Mouse (Mus musculus) gastrocnemius, adult 8-10 months (tissue): ENCODE measurements around the gene Cys1. TPM values are rescaled to one million over a fixed set of nuclear protein-coding genes. Genes with fewer than 3 reads are reported as not detected.
"Not testable (repeated sequence)": the region's sequence is repeated elsewhere in the genome, so short reads cannot be mapped to it uniquely, and the experiment has no call there.

Experiments used
- DNase-seq, 2 experiments: peaks; one replicate each; pipeline ENCODE4 v3.0.0; 2022; ENCODE audit warnings: low spot score in 2 of 2
- total RNA-seq, 4 experiments: library from RNA; stranded (reverse); gene quantifications; 2 replicates each; pipeline ENCODE4 v1.2.4; 2022

Gene Cys1
- total RNA-seq, 4 experiments from 2014 or later: 1.9 to 3.4 (median 2.9) TPM

DNA sequence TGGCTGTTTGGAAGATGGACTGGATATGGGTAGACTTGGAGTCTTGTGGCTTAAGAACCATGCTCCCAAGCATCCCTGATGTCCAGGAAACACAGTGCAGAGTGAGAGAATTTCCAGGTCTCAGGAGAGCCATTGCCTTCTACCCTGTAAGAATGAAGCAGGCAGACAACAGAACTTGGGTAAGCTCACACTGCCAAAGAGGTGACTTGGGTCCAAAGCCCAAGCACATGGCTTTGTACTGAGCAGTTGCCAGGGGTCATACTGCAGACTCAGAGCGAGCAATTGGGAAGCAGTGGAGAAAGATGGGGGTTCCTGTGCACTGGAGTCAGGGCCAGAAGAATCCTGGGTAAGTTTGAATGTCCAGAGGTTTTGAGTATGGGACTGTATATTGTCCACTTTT, 33.5 kb downstream of the Cys1 start:
- no peak for DNase-seq

DNA sequence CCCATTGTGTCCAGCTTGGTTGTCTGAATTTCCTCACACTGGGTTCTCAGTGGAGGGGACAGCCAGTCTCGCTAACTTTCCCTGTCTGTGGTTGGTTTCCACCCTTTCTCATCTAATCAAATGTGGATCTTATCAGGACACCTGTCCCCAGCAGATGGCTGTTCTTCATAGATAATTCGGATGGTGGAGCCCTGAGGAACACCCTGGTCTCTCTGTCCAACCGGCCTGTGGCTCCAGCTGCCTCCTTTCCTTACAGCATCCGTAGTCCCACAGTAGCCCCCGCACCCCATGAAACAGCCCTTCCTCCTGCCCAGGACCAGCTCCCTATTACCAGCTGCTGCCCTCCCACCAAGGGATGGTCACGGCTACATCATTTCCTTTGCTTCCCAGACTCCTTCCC, 35.7 kb downstream of the Cys1 start:
- no peak for DNase-seq

DNA sequence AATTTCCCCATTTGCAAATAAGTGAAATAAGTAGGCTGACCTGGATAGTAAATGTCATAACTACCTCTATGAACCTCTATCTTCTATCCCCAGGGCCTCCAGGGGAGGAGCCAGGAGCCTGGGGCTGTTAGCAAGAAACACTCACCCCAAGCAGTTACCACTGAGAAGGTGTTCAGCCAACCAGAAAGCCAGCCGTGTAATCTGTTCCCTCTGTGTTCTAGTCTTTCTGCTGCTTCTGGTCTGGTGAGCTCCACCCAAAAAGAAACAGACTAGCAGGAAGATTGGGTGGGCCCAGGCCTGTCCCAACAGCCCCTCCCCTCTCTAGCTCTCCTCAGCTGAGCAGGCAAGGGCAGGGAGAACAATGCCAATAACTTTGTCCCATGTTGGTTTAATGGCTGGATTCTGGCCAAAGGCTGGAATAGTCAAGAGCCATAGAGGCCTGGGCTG, 37.5 kb downstream of the Cys1 start:
- DNase-seq: no peak

DNA sequence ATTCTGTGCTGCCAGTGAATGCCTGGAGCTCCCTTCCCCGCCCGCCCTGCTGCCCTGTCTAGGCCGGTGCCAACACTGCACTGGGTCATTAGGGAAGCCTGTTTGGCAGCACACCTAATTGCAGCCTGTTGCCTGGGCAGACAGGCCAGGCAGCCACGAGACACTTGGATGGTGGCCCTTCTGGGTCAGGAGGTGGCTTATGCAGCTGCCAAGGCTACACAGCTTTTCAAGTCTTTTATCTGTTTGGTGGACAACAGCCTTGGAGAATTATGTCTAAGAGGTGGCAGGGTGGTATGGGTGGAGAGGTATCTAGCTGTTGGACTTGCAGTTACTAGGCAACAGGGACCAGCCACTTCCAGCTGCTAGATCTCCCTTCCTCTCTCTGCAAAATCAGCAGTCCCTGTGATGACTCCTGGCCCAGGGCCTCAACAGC, 39.2 kb downstream of the Cys1 start:
- peak in 1 of 2 experiments; percentile 38 for DNase-seq

DNA sequence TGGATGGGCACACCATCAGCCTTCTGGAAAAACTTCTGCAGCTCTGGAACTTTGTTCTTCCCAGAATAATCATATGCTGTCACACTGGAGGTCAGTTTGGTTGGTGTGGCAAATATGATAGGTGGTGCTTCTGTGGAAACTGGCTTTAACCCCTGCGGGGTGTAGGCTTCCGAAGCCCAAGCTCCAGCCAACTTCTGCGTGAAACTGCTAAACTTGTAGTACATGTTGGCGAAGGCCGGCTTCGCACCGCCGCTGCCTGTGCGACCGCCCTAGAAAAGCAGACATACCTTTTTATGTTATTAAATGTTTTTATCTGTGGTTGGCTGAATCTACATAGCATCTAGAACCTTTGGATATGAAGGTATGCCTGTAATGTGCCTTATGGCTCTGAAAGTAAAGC, 42.8 kb downstream of the Cys1 start:
- DNase-seq: not testable (repeated sequence)

DNA sequence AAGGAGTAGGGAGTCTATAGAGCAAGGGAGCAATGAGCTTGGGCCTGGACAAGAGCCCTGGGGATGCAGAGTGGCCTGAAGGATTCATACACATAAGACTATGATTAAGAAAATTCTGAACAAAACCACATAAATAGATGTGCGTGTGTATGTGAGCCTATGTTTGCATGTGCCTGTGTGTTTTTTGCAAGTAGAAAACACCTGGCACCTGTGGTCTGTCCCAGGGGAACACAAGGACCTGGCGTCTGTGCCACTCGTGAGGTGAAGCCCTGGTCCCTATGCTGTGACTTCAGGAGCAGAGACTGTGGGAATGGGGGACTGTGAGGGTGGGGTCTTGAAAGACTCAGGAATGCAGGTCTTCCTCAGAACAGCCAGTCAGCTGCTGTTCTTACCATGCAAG, 47.0 kb downstream of the Cys1 start:
- no peak for DNase-seq

DNA sequence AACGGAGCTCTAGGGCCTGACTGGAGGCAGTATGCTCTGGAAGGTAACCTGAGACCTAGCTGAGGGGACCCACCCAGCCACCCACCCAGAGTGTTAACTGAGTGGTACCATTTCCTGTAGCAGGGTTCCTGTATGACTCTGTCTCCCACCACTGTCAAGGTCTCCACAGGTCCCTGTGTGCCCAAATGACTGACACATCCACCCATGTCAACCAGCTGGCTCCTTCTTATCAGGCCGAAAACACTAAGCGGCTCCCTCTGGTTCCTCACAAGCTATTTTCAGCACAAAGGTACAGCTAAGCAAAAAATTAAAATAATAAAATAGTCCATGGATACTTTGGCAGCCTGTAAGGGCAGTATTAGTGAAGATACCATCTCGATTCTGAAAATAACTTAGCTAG, 47.4 kb downstream of the Cys1 start:
- DNase-seq: no peak

DNA sequence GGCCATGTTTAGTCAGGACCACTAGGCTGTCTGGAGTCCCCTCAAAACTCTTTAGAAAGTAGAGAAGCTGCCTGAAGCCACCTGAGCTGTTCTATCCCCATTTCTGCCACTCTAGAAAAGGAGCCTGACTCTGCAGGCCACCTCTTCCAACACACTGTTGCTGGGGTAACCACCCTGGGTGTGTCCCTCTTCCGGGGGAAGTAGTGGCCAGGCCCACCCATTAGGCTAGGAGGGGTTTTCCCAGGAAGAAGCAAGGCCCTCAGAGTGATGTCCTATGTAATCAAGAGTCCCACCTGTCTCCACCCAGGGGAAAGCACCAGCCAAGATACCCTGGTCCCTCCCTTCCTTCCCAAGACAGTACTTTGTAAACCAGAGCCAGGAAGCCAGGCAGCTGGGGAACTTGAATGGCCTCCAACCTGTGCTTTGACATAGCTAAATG, 47.8 kb downstream of the Cys1 start:
- DNase-seq: peak in 1 of 2 experiments; percentile 17

DNA sequence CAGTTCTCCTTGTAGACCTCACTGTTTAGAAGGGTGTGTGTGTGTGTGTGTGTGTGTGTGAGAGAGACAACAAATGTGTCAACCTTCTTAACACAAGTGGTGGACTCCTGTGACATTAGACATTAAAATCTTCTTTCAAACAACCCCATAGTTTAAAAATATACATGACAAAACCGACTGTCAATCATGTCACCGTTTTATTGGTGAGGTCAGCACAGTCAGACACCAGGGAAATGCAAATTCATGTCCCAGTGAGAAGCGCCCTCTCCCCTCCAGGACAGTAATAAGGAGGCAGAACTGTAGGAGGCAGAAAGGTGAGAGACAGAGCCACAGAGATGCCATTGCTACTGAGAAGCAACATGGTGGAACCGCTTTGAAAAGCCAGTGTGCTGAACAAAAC, 49.2 kb downstream of the Cys1 start:
- no peak for DNase-seq

DNA sequence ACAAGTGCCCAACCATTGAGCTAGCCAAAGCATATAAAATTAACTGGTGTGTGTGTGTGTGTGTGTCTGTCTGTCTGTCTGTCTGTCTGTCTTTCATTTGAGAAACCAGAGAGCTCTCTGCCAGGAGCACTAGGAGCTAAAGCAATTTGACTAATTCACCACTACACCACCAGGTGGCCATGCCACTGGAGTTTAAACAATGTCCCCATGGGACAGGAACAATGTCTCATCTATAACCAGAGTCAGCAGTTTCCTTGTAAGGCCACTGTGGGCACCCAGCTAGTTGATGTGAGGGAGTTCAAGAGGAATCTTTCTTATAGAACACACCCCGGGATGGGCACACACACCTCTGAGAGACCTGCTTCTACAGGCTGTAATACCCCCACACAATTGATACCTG, 51.4 kb downstream of the Cys1 start:
- no peak for DNase-seq

DNA sequence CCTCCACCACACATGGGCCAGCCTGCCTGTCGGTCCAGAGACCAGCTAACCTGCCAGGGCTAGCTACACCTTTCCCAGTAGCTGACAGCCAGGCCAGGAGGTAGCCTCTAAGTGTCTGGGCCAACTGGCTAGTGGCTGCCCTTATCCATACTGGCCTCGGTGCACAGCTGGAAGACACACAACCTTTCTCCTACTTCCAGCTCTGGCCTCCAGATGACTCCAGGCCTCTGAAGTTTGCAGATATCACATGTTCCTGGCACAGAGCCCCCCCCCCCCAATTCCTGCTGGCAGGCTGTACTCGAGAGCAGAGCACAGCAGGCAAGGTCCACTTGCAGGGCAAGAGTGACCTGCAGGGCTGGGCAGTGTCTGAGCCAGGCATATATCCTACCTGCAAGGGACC, 54.4 kb downstream of the Cys1 start:
- peak in 1 of 2 experiments; percentile 21 for DNase-seq

DNA sequence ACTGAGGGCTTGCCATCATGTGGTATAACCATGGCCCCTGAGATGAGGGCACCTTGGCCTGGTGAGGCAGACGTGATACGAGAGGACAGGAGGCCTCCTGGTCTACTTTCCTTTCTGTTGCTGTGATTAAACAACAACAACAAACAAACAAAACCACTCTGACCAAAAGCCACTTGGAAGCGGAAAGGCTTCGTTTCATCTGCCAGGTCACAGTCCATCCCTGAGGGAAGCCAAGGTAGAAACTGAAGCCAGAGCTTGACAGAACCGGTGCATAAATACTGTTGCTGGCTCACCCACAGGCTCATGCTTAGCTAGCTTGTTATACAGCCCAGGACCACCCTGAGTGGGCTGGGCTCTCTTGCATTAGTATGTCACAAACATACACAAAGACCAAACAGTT, 55.2 kb downstream of the Cys1 start:
- DNase-seq: no peak

DNA sequence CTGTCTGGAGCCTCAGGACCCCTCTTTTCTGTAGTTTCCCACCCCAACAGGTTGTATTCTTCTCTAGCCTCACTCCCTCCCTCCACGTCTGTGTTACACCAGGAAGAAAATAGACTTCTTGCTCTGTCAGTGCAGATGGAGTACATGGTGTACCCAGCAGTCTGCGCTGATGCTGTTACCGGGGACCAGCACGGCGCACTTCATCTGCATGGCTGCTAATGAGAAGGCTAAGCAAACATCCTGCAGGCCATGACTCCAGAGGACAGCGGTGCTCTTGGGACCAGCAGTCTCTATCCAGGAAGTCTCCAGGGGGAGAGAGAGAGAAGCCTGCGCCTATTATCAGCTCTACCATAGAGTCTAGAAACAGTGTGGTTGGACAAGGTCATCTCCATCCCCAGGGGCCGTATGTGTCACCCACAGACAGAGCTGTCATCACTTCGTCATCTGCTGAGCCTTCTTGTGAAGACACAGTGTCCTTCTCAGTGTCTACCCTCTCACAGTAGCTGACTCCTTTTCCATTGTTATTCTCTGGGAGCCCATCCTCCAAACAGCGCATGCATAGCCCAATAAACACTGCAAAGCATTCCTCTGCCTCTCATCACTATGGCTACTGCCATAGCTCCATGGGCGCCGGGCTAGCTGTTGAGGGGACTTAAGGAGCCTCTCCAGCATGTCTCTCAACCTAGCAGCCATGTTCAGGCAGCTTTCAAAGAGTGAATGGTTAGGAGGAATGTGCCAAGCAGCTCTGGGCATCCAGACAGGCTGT, 57.9 kb downstream of the Cys1 start:
- no peak for DNase-seq

DNA sequence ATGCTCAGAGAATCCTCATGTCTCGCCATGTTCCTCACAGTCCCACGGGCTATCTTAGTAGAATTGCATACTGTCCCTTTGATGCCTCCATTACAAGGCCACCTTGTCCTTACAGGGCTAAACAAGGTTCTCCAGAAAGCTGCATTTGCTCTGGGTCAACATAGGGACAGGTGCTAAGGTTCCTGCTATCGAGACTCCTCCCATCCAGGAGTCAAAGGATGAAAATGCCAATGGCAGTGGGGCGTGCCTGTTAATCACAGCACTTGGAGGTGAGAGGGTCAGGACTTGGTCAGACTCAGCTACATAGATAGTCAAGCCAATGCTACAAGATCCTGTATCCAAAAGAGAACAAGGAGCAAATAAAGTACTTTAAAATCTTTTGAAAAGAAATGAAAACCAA, 62.2 kb downstream of the Cys1 start:
- no peak for DNase-seq

Other genes with a start within 250 kb of the Cys1 start
- 1 to 10 TPM; 5.8 to 8.3 (median 7.0) TPM for gene Taf1b, start 183.5 kb downstream of the Cys1 start, total RNA-seq
- gene Grhl1, start 109.5 kb downstream of the Cys1 start, total RNA-seq: under 1 TPM in 3 of 4 experiments, not detected in 1; 0.10 to 0.22 (median 0.12) TPM
- gene Klf11, start 30.5 kb downstream of the Cys1 start, total RNA-seq: 1 to 10 TPM; 3.2 to 4.5 (median 4.2) TPM
- gene Rrm2, start 26.4 kb upstream of the Cys1 start, total RNA-seq: under 1 TPM; 0.46 to 0.73 (median 0.50) TPM
- gene Mboat2, start 149.1 kb upstream of the Cys1 start, total RNA-seq: 1 to 10 TPM in 2 of 4 experiments, under 1 TPM in 2; 0.73 to 1.4 (median 1.2) TPM